Mouse (Mus musculus) intestine, embryonic 16.5 days (tissue): Measurements from ENCODE around the gene Tmem219. TPM values are rescaled to one million over a fixed set of nuclear protein-coding genes. Genes with fewer than 3 reads are reported as not detected.

ENCODE experiments used
- ATAC-seq: fragments of 200-750 bp; cut with Nextera tagmentation; 2 replicates; pipeline ENCODE4 v1.8.0; 2017; ENCODE audit warnings: moderate TSS enrichment, moderate library complexity
- H3K27ac ChIP-seq: fragments of 300-500 bp; sonication (generic); 2 replicates; pipeline ENCODE4 v1.5.1; 2014; ENCODE audit warnings: mild to moderate bottlenecking, low read length
- H3K27me3 ChIP-seq: fragments of 300-500 bp; sonication (generic); replicated peaks from 2 replicates; pipeline ENCODE4 v1.6.1; 2014; ENCODE audit warnings: low read length, control low read depth, mixed read lengths; ENCODE audit not compliant: control insufficient read depth, insufficient read depth
- H3K36me3 ChIP-seq: fragments of 300-500 bp; sonication (generic); 2 replicates; pipeline ENCODE4 v1.6.1; 2014; ENCODE audit warnings: low read length, control low read depth; ENCODE audit not compliant: control insufficient read depth, insufficient read depth
- H3K4me1 ChIP-seq: fragments of 300-500 bp; sonication (generic); 2 replicates; pipeline ENCODE4 v1.6.1; 2014; ENCODE audit warnings: low read length, control low read depth, mixed read lengths; ENCODE audit not compliant: control insufficient read depth, insufficient read depth
- H3K4me2 ChIP-seq: fragments of 300-500 bp; sonication (generic); 2 replicates; pipeline ENCODE4 v1.6.1; 2014; ENCODE audit warnings: low read depth, low read length, control low read depth
- H3K4me3 ChIP-seq: fragments of 300-500 bp; sonication (generic); 2 replicates; pipeline ENCODE4 v1.5.1; 2014; ENCODE audit warnings: mild to moderate bottlenecking, low read length
- H3K9ac ChIP-seq: fragments of 300-500 bp; sonication (generic); 2 replicates; pipeline ENCODE4 v1.6.1; 2014; ENCODE audit warnings: low read depth, low read length
- H3K9me3 ChIP-seq: fragments of 300-500 bp; sonication (generic); 2 replicates; pipeline ENCODE4 v1.6.1; 2016; ENCODE audit warnings: low read length, control low read depth; ENCODE audit not compliant: control insufficient read depth
- WGBS: fragments of 180-500 bp; shearing (Covaris S2); extraction: QIAGEN DNeasy Blood & Tissue Kit; methylation state at CpG from one replicate; pipeline ENCODE4 v1.1.7; 2014; 5-methylcytosine and 5-hydroxymethylcytosine counted together
- polyA plus RNA-seq: library from polyadenylated mRNA; unstranded; fragments of >200 nt; fragmentation: Nextera tagmentation; extraction: Ambion mirVana; gene quantifications from 2 replicates; pipeline ENCODE4 v1.2.1, GENCODE M21; 2015

Tmem219 gene
- 34.1 and 35.4 TPM in 2 replicates for polyA plus RNA-seq

DNA sequence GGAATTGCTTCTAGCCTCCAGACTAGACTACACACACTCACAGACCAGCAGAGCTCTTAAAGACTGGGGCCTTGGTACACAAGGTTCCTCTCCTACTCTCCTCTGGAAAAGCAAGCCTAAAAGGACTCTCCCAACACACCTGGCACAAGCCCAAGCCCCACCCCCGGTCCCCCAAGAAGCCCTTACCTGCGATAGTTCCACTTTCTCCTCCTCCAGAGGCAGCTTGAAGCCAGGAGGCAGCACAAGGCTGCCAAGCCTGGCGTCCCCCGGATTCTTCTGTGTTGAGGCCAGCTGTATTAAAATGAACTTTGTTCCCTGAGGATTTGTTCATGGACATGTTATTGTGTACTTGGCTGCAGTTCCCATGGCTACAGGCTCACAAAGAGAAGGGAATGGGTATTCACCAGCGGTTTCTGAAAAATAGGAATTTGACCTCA is at the start of gene Tmem219:
Gene Tmem219, minus strand, starts transcription at position 294 of the 437 bp plus-strand sequence.
- H3K9ac ChIP-seq: peak within 1 kb of the TSS; percentile 30; the same call in 1 of the 2 replicates
- peak within 1 kb of the TSS; percentile 58; the same call in 1 of the 2 replicates for H3K27ac ChIP-seq
- no peaks in the 10 kb centered on the region for H3K9me3 ChIP-seq
- H3K4me3 ChIP-seq: peak within 1 kb of the TSS; percentile 9; the same call in 1 of the 2 replicates
- H3K4me1 ChIP-seq: peaks cover 7% of the 10 kb centered on the region; the same call in 1 of the 2 replicates
- peak; percentile 89 for ATAC-seq
- H3K4me2 ChIP-seq: peak within 1 kb of the TSS; percentile 24; the same call in 1 of the 2 replicates
- H3K27me3 ChIP-seq: no peaks in the 10 kb centered on the region
- H3K36me3 ChIP-seq: no peaks in the 10 kb centered on the region
- WGBS: 31% methylated on average over 5 of the region's 5 CpGs

- H3K4me2 ChIP-seq: no peak overlapping the region
- no peaks in the 10 kb centered on the region for H3K9me3 ChIP-seq
- H3K4me1 ChIP-seq: no peaks in the 10 kb centered on the region
- peaks cover 7% of the 10 kb centered on the region; the same call in 1 of the 2 replicates for H3K27me3 ChIP-seq
- H3K4me3 ChIP-seq: no peak overlapping the region
- no peak overlapping the region for H3K9ac ChIP-seq
- no peaks in the 10 kb centered on the region for H3K36me3 ChIP-seq
- no peak overlapping the region for H3K27ac ChIP-seq
- WGBS: 60% methylated on average over 6 of the region's 6 CpGs
- ATAC-seq: no peak
These were observed 44.6 kb upstream of the Tmem219 start for GRCm38 (mm10) chr7:126967361-126967760.

GRCm38 (mm10) chr7:126965568-126965967 is 42.9 kb upstream of the Tmem219 start:
- Histone ChIP-seq H3K9me3 (no peaks in the 10 kb centered on the region), H3K36me3 (no peaks in the 10 kb centered on the region), H3K4me1 (no peaks in the 10 kb centered on the region), H3K27ac (no peak overlapping the region), H3K4me3 (no peak overlapping the region), H3K27me3 (peaks cover 7% of the 10 kb centered on the region; the same call in 1 of the 2 replicates), H3K9ac (no peak overlapping the region), H3K4me2 (no peak overlapping the region)
- ATAC-seq: no peak
- WGBS: 46% methylated on average over 3 of the region's 3 CpGs

DNA sequence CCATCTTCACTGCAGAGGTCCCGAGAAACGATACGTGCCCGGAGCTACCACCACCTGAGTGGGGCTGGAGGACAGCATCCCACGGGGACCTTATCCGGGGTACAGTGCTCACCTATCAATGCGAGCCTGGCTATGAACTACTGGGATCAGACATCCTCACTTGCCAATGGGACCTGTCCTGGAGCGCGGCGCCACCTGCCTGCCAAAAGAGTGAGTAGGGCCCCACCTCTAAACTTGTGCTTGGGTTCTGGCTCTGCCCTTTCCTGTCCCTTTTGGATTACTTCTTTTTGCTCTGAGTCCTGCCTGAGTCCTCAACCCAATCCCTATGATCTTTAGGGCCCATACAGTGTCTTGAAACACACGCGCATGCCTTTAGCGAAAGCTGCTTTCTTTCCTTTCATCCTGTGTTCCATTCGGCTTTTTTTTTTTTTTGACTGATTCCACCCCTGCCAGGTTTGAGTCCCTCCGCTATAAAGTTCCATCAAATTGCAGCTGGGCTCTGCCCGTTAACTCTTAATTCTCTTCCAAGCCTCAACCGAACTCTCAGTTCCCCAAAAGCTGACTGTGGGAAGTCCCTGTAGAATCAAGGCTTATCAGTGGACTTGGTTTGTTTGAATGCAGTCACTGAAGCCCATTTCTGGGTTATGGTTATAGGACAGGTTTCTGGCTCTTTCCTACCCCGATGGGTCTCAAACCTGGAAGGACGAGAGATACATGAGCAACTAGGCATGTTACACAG is 41.0 kb upstream of the Tmem219 start:
- no peak overlapping the region for H3K4me2 ChIP-seq
- no peaks in the 10 kb centered on the region for H3K36me3 ChIP-seq
- no peak overlapping the region for H3K4me3 ChIP-seq
- H3K27me3 ChIP-seq: peaks cover 7% of the 10 kb centered on the region; the same call in 1 of the 2 replicates
- H3K9ac ChIP-seq: no peak overlapping the region
- WGBS: 27% methylated on average over 19 of the region's 19 CpGs
- H3K27ac ChIP-seq: no peak overlapping the region
- ATAC-seq: no peak
- H3K9me3 ChIP-seq: no peaks in the 10 kb centered on the region
- no peaks in the 10 kb centered on the region for H3K4me1 ChIP-seq

- no peaks in the 10 kb centered on the region for H3K36me3 ChIP-seq
- H3K9me3 ChIP-seq: no peaks in the 10 kb centered on the region
- 90% methylated on average over 4 of the region's 4 CpGs for WGBS
- no peak overlapping the region for H3K4me3 ChIP-seq
- H3K4me1 ChIP-seq: no peaks in the 10 kb centered on the region
- no peak overlapping the region for H3K9ac ChIP-seq
- no peak overlapping the region for H3K4me2 ChIP-seq
- peaks cover 7% of the 10 kb centered on the region; the same call in 1 of the 2 replicates for H3K27me3 ChIP-seq
- ATAC-seq: no peak
- no peak overlapping the region for H3K27ac ChIP-seq
These were observed 39.2 kb upstream of the Tmem219 start for GRCm38 (mm10) chr7:126961965-126962364.

DNA sequence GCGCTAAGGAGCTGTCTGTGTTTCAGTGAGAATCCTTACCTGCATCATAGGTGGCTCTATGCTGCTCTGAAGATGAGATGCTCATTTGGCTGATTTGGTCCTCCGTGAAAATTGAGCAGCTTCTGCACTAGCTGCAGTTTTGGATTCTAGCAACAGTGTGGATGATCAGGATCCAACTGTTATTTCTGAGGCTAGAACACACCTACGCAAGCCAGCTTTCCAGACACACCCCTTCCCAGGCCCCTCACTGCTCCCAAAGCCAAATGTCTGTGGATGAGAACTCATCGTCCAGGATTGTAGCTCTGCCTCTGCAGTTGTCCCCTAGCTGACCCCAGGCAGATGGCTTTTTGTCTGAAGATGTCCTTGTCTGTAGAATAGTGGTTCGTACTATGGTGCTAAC is 38.4 kb upstream of the Tmem219 start:
- Histone ChIP-seq H3K36me3 (no peaks in the 10 kb centered on the region), H3K4me2 (no peak overlapping the region), H3K9me3 (no peaks in the 10 kb centered on the region), H3K27me3 (peaks cover 7% of the 10 kb centered on the region; the same call in 1 of the 2 replicates), H3K4me3 (no peak overlapping the region), H3K9ac (no peak overlapping the region), H3K4me1 (no peaks in the 10 kb centered on the region), H3K27ac (no peak overlapping the region)
- WGBS: 88% methylated on average over 5 of the region's 5 CpGs
- no peak for ATAC-seq

- Histone ChIP-seq H3K4me1 (no peaks in the 10 kb centered on the region), H3K4me2 (no peak overlapping the region), H3K36me3 (no peaks in the 10 kb centered on the region), H3K4me3 (no peak overlapping the region), H3K9ac (no peak overlapping the region), H3K9me3 (no peaks in the 10 kb centered on the region), H3K27me3 (peaks cover 7% of the 10 kb centered on the region; the same call in 1 of the 2 replicates), H3K27ac (no peak overlapping the region)
- no peak for ATAC-seq
- 43% methylated on average over 9 of the region's 9 CpGs for WGBS
These were observed 37.1 kb upstream of the Tmem219 start for GRCm38 (mm10) chr7:126959780-126960179.

DNA sequence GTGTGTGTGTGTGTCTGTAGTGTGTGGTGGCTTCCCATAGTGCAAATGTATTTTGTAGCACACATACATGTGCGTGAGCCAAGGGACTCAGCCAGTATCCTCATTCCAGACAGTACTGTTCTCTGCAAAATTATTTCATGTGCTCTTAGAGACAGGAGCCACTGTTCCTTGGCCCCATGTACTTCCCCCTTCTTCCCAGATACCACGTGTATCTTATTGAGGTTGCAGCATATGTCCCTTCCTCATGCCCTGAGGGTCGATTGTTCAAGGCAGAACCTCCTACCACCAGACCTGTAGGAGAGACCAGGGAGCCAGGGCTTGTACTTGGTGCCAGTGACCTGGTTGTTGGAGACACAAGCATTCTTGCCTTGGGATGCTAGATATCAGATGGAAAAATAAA is 32.4 kb upstream of the Tmem219 start:
- peaks cover 3% of the 10 kb centered on the region; the same call in 1 of the 2 replicates for H3K4me1 ChIP-seq
- H3K36me3 ChIP-seq: no peaks in the 10 kb centered on the region
- H3K27me3 ChIP-seq: peaks cover 10% of the 10 kb centered on the region
- H3K27ac ChIP-seq: no peak overlapping the region
- no peak for ATAC-seq
- WGBS: 58% methylated on average over 3 of the region's 3 CpGs
- H3K4me2 ChIP-seq: no peak overlapping the region
- H3K9ac ChIP-seq: no peak overlapping the region
- no peaks in the 10 kb centered on the region for H3K9me3 ChIP-seq
- no peak overlapping the region for H3K4me3 ChIP-seq

GRCm38 (mm10) chr7:126952646-126953045 is 29.9 kb upstream of the Tmem219 start:
- Histone ChIP-seq H3K4me2 (no peak overlapping the region), H3K9ac (no peak overlapping the region), H3K9me3 (no peaks in the 10 kb centered on the region), H3K4me1 (peaks cover 11% of the 10 kb centered on the region), H3K27me3 (peaks cover 13% of the 10 kb centered on the region), H3K4me3 (no peak overlapping the region), H3K36me3 (no peaks in the 10 kb centered on the region), H3K27ac (no peak overlapping the region)
- under 1% methylated on average over 8 of the region's 8 CpGs for WGBS
- ATAC-seq: no peak
